Mouse (Mus musculus): ENCODE measurements at regions not wholly inside any gene's neighbourhood (a gene's known extent, or its start where the extent isn't known, plus 50 kb on each side); places are given as distances from the start of the nearest gene placed in this dataset.
"Not testable (repeated sequence)": the region's sequence is repeated elsewhere in the genome, so short reads cannot be mapped to it uniquely, and the experiment has no call there.

- DNase-seq (ENCODE audit: low read depth, low spot score) = no peak
Measured at GRCm38 (mm10) chr4:114296380-114296779, 110.1 kb upstream of the Trabd2b start.

GRCm38 (mm10) chr4:114298517-114298916 is 108.0 kb upstream of the Trabd2b start:
- not testable (repeated sequence) for DNase-seq (ENCODE audit: low read depth, low spot score)

GRCm38 (mm10) chr4:114300390-114301012 is 106.0 kb upstream of the Trabd2b start:
- peak; percentile 8 for DNase-seq (ENCODE audit: low read depth, low spot score)

GRCm38 (mm10) chr4:114304654-114305053 is 101.9 kb upstream of the Trabd2b start:
- DNase-seq (ENCODE audit: low read depth, low spot score) = no peak

GRCm38 (mm10) chr4:114307491-114307890 is 99.0 kb upstream of the Trabd2b start:
- DNase-seq (ENCODE audit: low read depth, low spot score) = no peak

- DNase-seq (ENCODE audit: low read depth, low spot score) = no peak
Measured at GRCm38 (mm10) chr4:114308518-114308917, 98.0 kb upstream of the Trabd2b start.

- no peak for DNase-seq (ENCODE audit: low read depth, low spot score)
Measured at GRCm38 (mm10) chr4:114315051-114315450, 91.5 kb upstream of the Trabd2b start.

- no peak for DNase-seq (ENCODE audit: low read depth, low spot score)
Measured at GRCm38 (mm10) chr4:114315556-114315955, 91.0 kb upstream of the Trabd2b start.

- no peak for DNase-seq (ENCODE audit: low read depth, low spot score)
Measured at GRCm38 (mm10) chr4:114317076-114317475, 89.4 kb upstream of the Trabd2b start.

- no peak for DNase-seq (ENCODE audit: low read depth, low spot score)
Measured at GRCm38 (mm10) chr4:114320076-114320475, 86.4 kb upstream of the Trabd2b start.

- no peak for DNase-seq (ENCODE audit: low read depth, low spot score)
Measured at GRCm38 (mm10) chr4:114321516-114322339, 84.8 kb upstream of the Trabd2b start.

GRCm38 (mm10) chr4:114329978-114330377 is 76.5 kb upstream of the Trabd2b start:
- no peak for DNase-seq (ENCODE audit: low read depth, low spot score)

- no peak for DNase-seq (ENCODE audit: low read depth, low spot score)
Measured at GRCm38 (mm10) chr4:114331161-114331560, 75.4 kb upstream of the Trabd2b start.

GRCm38 (mm10) chr4:114334850-114335249 is 71.7 kb upstream of the Trabd2b start:
- no peak for DNase-seq (ENCODE audit: low read depth, low spot score)

GRCm38 (mm10) chr4:114336029-114336746 is 70.3 kb upstream of the Trabd2b start:
- DNase-seq (ENCODE audit: low read depth, low spot score) = no peak

GRCm38 (mm10) chr4:114336747-114337090 is 69.8 kb upstream of the Trabd2b start:
- no peak for DNase-seq (ENCODE audit: low read depth, low spot score)

GRCm38 (mm10) chr4:114339793-114340192 is 66.7 kb upstream of the Trabd2b start:
- no peak for DNase-seq (ENCODE audit: low read depth, low spot score)

GRCm38 (mm10) chr4:114345154-114345553 is 61.4 kb upstream of the Trabd2b start:
- no peak for DNase-seq (ENCODE audit: low read depth, low spot score)

GRCm38 (mm10) chr4:114346068-114346747 is 60.3 kb upstream of the Trabd2b start:
- no peak for DNase-seq (ENCODE audit: low read depth, low spot score)

- DNase-seq (ENCODE audit: low read depth, low spot score) = no peak
Measured at GRCm38 (mm10) chr4:114346884-114347283, 59.6 kb upstream of the Trabd2b start.

GRCm38 (mm10) chr4:114349601-114350000 is 56.9 kb upstream of the Trabd2b start:
- no peak for DNase-seq (ENCODE audit: low read depth, low spot score)

- no peak for DNase-seq (ENCODE audit: low read depth, low spot score)
Measured at GRCm38 (mm10) chr4:114351282-114351681, 55.2 kb upstream of the Trabd2b start.

All from brain, embryonic 18.5 days (tissue).